Mouse (Mus musculus) liver, adult 2 months (tissue): ENCODE results near the gene Cipc.

Source experiments
- CTCF ChIP-seq: fragments of 200-500 bp; IDR thresholded peaks from 2 replicates; pipeline ENCODE4 v1.5.1; 2011; ENCODE audit warnings: low read depth, low read length, control low read depth
- POLR2A ChIP-seq: fragments of 200-500 bp; IDR thresholded peaks from 2 replicates; pipeline ENCODE4 v1.6.1; 2011; ENCODE audit warnings: low read length, control low read depth; ENCODE audit not compliant: insufficient read depth; ENCODE audit errors: extremely low read depth

GRCm38 (mm10) chr12:86984194-86984555 lies 37.3 kb downstream of the Cipc start:
- TF ChIP-seq CTCF = no peak
- no peak for TF ChIP-seq POLR2A
